Mouse (Mus musculus) bone marrow, adult 2 months (tissue): ENCODE results near the gene Gjc3. TPM values are rescaled to one million over a fixed set of nuclear protein-coding genes. Genes with fewer than 3 reads are reported as not detected.

ENCODE experiments used
- H3K27ac ChIP-seq: fragments of 200-500 bp; 2 replicates; pipeline ENCODE4 v1.5.1; 2012; ENCODE audit warnings: low read depth, mild to moderate bottlenecking, control low read depth, inconsistent platforms, low read length; ENCODE audit not compliant: control insufficient read depth, poor library complexity, insufficient read depth
- H3K4me1 ChIP-seq: fragments of 200-500 bp; 2 replicates; pipeline ENCODE4 v1.6.1; 2011; ENCODE audit warnings: low read length; ENCODE audit not compliant: control insufficient read depth, insufficient read depth
- H3K4me3 ChIP-seq: fragments of 200-500 bp; replicated peaks from 2 replicates; pipeline ENCODE3; 2011; ENCODE audit warnings: mild to moderate bottlenecking, low read depth, low read length, control low read depth; ENCODE audit not compliant: control insufficient read depth
- CTCF ChIP-seq: fragments of 200-500 bp; IDR thresholded peaks from 2 replicates; pipeline ENCODE4 v1.5.1; 2011; ENCODE audit warnings: low read length, control low read depth; ENCODE audit not compliant: control insufficient read depth, insufficient read depth
- POLR2A ChIP-seq: fragments of 200-500 bp; IDR thresholded peaks from 2 replicates; pipeline ENCODE4 v1.6.1; 2011; ENCODE audit warnings: low read depth, mild to moderate bottlenecking, control low read depth, low read length, borderline replicate concordance; ENCODE audit not compliant: control insufficient read depth
- WGBS: fragments of 180-500 bp; shearing (Covaris S2); methylation state at CpG from one replicate; pipeline ENCODE4 v1.1.7; 2018; 5-methylcytosine and 5-hydroxymethylcytosine counted together
- polyA plus RNA-seq: library from polyadenylated mRNA; stranded (reverse); fragments of >200 nt; gene quantifications from 2 replicates; pipeline ENCODE4 v1.2.4, GENCODE M21; 2011; ENCODE audit warnings: low replicate concordance; ENCODE audit not compliant: missing spikeins, insufficient read depth, insufficient read length

Gene Gjc3
- polyA plus RNA-seq, 1 experiment: not detected

DNA sequence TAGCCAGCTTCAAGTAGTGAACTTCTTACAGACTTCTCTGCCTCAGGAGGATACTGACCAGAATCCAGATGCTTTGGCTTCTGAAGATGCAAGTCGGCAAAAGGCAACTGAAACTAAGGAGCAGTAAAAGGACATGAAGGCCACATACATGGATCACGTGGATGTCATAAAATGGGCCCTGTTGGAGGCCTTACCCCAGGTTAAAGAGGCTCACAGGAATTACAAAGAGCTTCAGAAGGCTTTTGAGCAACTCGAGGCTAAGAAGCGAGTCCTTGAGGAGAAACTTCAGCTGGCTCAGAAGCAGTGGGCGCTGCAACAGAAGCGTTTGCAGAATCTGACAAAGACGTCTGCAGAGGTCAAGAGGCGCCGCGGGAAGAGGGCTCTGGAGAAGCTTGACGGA lies 34.5 kb downstream of the Gjc3 start:
- no peak overlapping the region for H3K27ac ChIP-seq
- H3K4me1 ChIP-seq: no peaks in the 10 kb centered on the region
- no peak overlapping the region for H3K4me3 ChIP-seq
- whole genome bisulfite sequencing: 78% methylated on average over 11 of the region's 11 CpGs
- no peak for TF ChIP-seq CTCF
- TF ChIP-seq POLR2A: no peak

DNA sequence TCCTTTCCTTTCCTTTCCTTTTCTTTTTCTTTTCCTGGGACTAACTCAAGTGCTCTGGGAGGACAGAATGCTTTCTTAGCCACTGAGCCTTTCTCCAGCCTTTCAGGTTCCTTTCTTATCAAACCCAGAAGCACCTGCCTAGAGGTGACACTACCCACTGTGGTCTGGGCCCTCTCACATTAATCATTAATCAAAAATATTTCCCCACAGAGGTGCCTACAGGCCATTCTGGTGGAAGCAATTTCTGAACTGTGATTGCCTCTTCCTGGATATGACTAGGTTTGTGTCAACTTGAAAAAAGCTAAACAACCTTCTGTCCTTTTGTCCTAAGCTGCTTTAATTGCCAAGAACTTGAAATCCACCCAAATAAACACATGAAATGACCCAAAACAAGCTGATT lies 40.7 kb downstream of the Gjc3 start:
- Histone ChIP-seq H3K4me1 (no peaks in the 10 kb centered on the region), H3K27ac (no peak overlapping the region)
- TF ChIP-seq POLR2A: no peak
- no peak for TF ChIP-seq CTCF

DNA sequence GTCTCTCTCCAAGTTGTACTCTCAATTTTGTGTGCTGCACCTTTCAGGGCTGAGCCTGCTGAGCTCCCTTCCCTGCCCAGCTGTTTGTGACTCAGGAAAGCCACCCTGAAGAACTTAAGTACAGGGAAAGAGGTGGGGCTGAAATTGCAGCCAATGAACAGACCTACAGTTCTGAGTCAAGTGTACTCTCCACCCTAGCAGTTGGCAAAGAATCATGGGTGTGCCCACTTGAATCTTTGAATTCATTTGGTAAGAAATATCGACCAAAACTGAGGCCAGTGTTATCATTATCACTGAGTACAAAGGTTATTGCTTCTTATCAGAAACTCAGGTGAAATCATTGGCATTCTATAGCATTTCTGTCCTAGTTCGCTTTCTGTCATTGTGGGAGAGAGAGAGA lies 41.4 kb downstream of the Gjc3 start, which contains the start of gene Cyp3a13:
Gene Cyp3a13, minus strand, starts transcription at position 88 of the 400 bp plus-strand sequence.
- TF ChIP-seq POLR2A: no peak
- no peak for TF ChIP-seq CTCF
- H3K4me1 ChIP-seq: no peaks in the 10 kb centered on the region
- no peak within 1 kb of the TSS for H3K27ac ChIP-seq
- 50% methylated on average over 2 of the region's 2 CpGs for WGBS
- no peak within 1 kb of the TSS for H3K4me3 ChIP-seq

More for the DNA sequence above, 40.7 kb downstream of the Gjc3 start:
- no peak overlapping the region for H3K4me3 ChIP-seq

DNA sequence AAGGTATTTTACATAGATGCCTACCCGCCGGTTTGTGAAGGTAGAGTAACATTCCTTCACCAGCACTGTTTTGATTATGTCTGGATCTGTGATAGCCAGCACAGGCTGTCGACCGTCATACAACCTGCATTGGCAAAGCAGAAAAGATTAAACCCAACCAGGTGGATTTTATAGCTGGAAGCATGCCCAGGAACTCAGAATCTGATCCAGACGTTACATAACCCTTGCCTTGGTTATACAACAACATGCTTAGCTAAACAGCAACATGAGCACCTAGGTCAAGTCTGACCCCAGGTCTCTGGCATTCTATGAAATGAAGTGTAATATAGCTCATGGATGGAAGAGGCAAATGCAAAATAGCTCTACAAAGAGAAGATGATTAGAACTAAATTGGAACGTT lies 47.3 kb downstream of the Gjc3 start:
- 72% methylated on average over 6 of the region's 6 CpGs for WGBS
- H3K27ac ChIP-seq: no peak overlapping the region
- no peaks in the 10 kb centered on the region for H3K4me1 ChIP-seq
- H3K4me3 ChIP-seq: no peak overlapping the region
- TF ChIP-seq CTCF: no peak
- no peak for TF ChIP-seq POLR2A

DNA sequence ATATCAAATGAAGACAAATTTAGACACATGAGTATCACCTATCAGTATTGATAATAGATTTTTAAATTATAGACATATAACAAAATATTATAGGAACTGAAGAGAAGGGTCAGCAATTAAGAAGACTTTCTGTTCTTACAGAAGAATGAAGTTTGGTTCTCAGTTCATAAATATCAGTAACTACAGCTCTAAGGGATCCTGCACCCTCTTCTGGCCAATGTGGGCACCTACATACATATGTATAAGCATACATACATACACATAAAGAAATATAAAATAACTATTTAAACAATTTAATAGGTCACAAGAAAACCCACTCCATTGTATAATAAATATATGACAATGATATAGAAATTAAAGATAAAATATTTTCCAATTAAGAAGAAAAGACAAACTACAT lies 48.4 kb downstream of the Gjc3 start:
- Histone ChIP-seq H3K4me3 (no peak overlapping the region), H3K4me1 (no peaks in the 10 kb centered on the region), H3K27ac (no peak overlapping the region)
- TF ChIP-seq CTCF: no peak
- no peak for TF ChIP-seq POLR2A

DNA sequence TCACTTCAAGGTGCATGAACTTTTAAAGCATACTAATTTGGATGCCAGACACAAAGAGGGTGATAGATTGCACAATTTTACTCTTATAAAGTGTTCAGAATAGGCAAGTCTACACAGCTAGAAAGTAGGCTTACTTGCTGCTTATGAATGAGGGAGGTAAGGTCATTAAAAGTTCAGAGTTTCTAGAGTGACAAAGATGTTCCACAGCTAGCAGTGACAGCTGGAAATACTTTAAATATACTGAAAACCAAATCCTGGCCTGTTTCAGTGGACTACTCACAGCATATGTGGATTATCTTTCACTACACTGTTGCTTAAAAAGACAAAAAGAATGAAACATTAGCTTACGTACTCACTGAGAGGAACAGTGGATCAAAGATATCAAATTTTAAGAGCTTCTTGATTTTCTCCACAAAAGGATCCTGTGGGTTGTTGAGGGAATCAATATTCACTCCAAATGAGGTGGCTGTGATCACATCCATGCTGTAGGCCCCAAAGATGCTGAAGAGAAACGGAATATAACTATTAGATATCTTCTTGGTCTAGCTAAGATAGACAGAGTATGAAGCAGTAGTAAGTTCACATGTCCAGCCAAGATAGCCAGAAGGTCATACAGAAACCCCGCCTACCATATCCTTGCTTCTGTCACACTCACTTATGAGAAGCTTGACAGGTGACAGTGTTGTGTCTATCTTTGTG lies 53.2 kb downstream of the Gjc3 start:
- no peak for TF ChIP-seq CTCF
- no peak for TF ChIP-seq POLR2A
- Histone ChIP-seq H3K4me1 (no peaks in the 10 kb centered on the region), H3K4me3 (no peak overlapping the region), H3K27ac (no peak overlapping the region)
- 80% methylated on average over 3 of the region's 3 CpGs for WGBS

Other genes with a start within 250 kb of the Gjc3 start
- 1.2 and 1.9 TPM in 2 replicates for gene Nyap1, start 221.5 kb downstream of the Gjc3 start, polyA plus RNA-seq
- gene Tsc22d4, start 217.4 kb downstream of the Gjc3 start, polyA plus RNA-seq: 143 and 144 TPM in 2 replicates
- gene Ppp1r35, start 184.2 kb downstream of the Gjc3 start, polyA plus RNA-seq: 52.6 and 130 TPM in 2 replicates
- 25.6 and 45.6 TPM in 2 replicates for gene Mepce, start 175.4 kb downstream of the Gjc3 start, polyA plus RNA-seq
- gene Zcwpw1, start 175.3 kb downstream of the Gjc3 start, polyA plus RNA-seq: 9.5 and 18.7 TPM in 2 replicates
- gene Pilra, start 126.8 kb downstream of the Gjc3 start, polyA plus RNA-seq: 27.5 and 45.8 TPM in 2 replicates
- gene Pilrb1, start 105.0 kb downstream of the Gjc3 start, polyA plus RNA-seq: 12.3 and 32.6 TPM in 2 replicates
- gene Pilrb2, start 91.3 kb downstream of the Gjc3 start, polyA plus RNA-seq: 30.9 and 80.6 TPM in 2 replicates
- not detected in 2 replicates for gene Cyp3a13, start 41.5 kb downstream of the Gjc3 start, polyA plus RNA-seq
- 4.6 and 9.7 TPM in 2 replicates for gene Azgp1, start 18.4 kb upstream of the Gjc3 start, polyA plus RNA-seq
- gene Smok3a, start 58.2 kb upstream of the Gjc3 start, polyA plus RNA-seq: not detected in 2 replicates
- not detected in 2 replicates for gene Smok3b, start 58.3 kb upstream of the Gjc3 start, polyA plus RNA-seq
- not detected in 2 replicates for gene Smok3c, start 90.1 kb upstream of the Gjc3 start, polyA plus RNA-seq
- 6.0 and 9.0 TPM in 2 replicates for gene Zkscan1, start 122.0 kb upstream of the Gjc3 start, polyA plus RNA-seq
- gene Zscan21, start 153.8 kb upstream of the Gjc3 start, polyA plus RNA-seq: 4.3 and 6.5 TPM in 2 replicates
- gene Zfp113, start 192.6 kb upstream of the Gjc3 start, polyA plus RNA-seq: 2.2 and 2.7 TPM in 2 replicates
- gene Cops6, start 198.0 kb upstream of the Gjc3 start, polyA plus RNA-seq: 36.0 and 72.4 TPM in 2 replicates
- gene Ap4m1, start 208.9 kb upstream of the Gjc3 start, polyA plus RNA-seq: 24.8 and 37.2 TPM in 2 replicates
- 198 and 236 TPM in 2 replicates for gene Mcm7, start 209.3 kb upstream of the Gjc3 start, polyA plus RNA-seq
- 13.2 and 31.0 TPM in 2 replicates for gene Taf6, start 224.4 kb upstream of the Gjc3 start, polyA plus RNA-seq
- gene Cnpy4, start 224.4 kb upstream of the Gjc3 start, polyA plus RNA-seq: 14.1 and 19.6 TPM in 2 replicates
- 0.99 and 2.3 TPM in 2 replicates for gene Mblac1, start 231.2 kb upstream of the Gjc3 start, polyA plus RNA-seq